Mouse (Mus musculus): ENCODE measurements around the gene Tgif2.
"Not testable (repeated sequence)": the region's sequence is repeated elsewhere in the genome, so short reads cannot be mapped to it uniquely, and the experiment has no call there.

Tgif2 gene

DNA sequence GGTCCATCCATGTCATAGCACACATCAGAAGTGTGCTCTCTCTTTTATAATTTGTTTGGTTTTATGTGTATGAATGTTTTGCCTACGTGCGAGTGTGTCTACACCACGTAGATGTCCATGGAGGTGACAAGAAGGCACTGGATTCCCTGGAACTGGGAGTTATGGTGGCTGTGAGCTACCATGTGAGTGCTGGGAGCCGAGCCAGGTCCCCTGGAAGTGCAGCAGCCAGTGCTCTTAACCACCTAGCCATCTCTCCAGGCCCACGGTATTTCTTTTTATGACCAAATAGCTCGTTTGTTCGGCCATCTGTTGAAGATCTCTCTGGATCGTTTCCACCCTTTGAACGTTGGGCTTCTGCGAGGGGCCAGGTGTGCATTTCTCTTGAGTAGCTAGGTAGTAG, 3.5 kb downstream of the Tgif2 start:
- DNase-seq (ENCODE audit: low read depth, low spot score): no peak

- peak; percentile 57 for DNase-seq (ENCODE audit: low read depth, low spot score)
Measured at GRCm38 (mm10) chr2:156844715-156845114, 4.9 kb downstream of the Tgif2 start.

DNA sequence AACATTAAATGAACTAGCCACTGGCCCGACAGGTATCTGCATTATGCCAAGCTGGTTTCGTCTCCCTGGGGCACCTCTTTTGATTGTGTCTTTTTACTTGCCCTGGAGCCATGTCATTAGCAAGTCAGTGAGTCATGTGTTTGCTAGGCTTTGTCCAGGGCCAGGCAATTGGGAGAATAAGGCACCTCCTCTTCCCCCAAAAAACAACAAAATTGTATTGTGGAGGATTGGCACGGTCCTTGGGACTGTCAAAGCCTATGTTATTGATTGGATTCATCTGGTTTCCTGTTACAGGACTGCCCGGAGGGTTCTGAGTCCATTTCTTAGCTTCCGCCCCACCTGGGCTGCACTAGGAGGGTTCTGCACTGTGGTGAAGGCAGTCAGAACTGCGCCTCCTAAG, 7.8 kb downstream of the Tgif2 start:
- DNase-seq (ENCODE audit: low read depth, low spot score): no peak

- no peak for DNase-seq (ENCODE audit: low read depth, low spot score)
Measured at GRCm38 (mm10) chr2:156848526-156849182, 8.8 kb downstream of the Tgif2 start.

DNA sequence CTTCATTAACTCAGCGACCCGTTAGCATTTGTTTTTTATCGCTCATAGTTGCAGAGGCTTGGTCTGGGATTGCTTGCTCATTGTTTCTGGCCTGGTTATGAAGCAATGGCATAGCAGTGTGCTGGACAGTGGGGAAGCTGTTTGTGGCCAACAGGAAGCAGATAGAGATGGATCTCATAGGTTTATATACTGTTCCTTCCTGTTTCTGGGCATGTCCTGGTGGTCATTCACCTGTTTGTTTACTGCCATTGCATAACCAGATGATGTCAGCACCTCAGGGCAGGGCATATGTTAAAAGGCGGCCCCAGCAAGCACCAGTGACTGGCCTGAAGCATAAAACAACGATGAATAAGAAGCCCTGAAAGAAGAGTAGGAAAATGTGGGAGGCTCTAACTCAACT, 10.7 kb downstream of the Tgif2 start:
- DNase-seq (ENCODE audit: low read depth, low spot score): no peak

GRCm38 (mm10) chr2:156853584-156853983, 13.8 kb downstream of the Tgif2 start:
- DNase-seq (ENCODE audit: low read depth, low spot score): not testable (repeated sequence)

GRCm38 (mm10) chr2:156853999-156854771, 14.4 kb downstream of the Tgif2 start:
- DNase-seq (ENCODE audit: low read depth, low spot score): not testable (repeated sequence)

GRCm38 (mm10) chr2:156856311-156856710, 16.5 kb downstream of the Tgif2 start:
- no peak for DNase-seq (ENCODE audit: low read depth, low spot score)

- DNase-seq (ENCODE audit: low read depth, low spot score): no peak
Measured at GRCm38 (mm10) chr2:156857385-156857791, 17.6 kb downstream of the Tgif2 start.

DNA sequence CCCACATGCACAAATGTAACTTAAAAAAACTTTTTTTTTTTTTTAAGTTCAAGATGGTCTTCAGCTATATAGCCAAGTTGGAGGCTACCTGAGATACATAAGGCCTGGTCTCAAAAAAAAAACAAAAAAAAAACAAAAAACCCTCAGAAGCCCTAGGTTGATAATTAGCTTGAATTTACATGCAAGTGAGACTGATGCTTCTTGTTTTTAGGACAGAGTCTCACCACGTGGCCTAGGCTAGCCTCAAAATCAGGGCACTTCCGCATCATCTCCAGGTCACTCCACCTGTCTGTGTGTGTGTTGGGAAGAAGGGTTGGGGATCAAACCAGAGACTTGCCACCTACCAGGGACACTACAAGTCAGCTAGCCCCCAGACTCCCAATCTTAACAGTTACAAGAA, 18.0 kb downstream of the Tgif2 start, which contains the start of gene 4930518I15Rik:
Gene 4930518I15Rik, minus strand, starts transcription at position 112 of the 400 bp plus-strand sequence.
- DNase-seq (ENCODE audit: low read depth, low spot score): no peak

- no peak for DNase-seq (ENCODE audit: low read depth, low spot score)
Measured at GRCm38 (mm10) chr2:156858671-156859070, 18.9 kb downstream of the Tgif2 start.

DNA sequence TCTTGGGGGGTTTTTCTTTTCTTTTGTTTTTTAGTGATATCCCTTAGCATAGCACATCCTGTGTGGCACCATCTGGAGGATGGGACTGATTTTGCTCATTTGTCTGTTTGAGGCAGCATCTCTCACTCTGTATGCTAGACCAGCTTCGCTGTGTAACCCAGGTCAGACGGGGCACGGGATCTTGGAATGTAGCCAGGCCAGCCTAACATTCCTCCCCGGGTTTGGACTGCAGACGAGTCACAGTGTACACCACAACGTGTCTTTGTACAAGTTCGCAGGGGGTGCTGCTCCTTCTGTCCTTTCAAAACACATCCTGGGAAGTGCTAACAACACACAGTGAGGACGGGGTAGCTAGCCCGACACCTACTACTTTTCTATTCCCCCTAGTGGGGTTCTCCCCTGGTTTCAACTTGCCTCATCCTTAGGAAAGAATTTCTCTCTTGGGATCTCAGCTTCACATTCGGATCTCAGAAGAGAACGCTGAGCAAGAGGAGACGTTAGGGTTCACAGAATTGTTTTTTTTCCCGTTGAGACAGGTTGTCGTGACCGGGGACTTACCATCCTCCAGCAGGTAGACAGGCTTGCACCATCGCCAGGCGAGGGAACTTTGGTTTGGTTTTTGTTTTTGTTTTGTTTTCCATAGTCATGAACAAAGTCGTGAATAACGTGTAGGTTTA, 22.4 kb downstream of the Tgif2 start:
- DNase-seq (ENCODE audit: low read depth, low spot score): peak; percentile 22

GRCm38 (mm10) chr2:156862772-156863486, 23.1 kb downstream of the Tgif2 start, which contains the start of gene Rab5if:
TSS of gene Rab5if (plus strand) at chr2:156863128.
- DNase-seq (ENCODE audit: low read depth, low spot score): peak; percentile 99

DNA sequence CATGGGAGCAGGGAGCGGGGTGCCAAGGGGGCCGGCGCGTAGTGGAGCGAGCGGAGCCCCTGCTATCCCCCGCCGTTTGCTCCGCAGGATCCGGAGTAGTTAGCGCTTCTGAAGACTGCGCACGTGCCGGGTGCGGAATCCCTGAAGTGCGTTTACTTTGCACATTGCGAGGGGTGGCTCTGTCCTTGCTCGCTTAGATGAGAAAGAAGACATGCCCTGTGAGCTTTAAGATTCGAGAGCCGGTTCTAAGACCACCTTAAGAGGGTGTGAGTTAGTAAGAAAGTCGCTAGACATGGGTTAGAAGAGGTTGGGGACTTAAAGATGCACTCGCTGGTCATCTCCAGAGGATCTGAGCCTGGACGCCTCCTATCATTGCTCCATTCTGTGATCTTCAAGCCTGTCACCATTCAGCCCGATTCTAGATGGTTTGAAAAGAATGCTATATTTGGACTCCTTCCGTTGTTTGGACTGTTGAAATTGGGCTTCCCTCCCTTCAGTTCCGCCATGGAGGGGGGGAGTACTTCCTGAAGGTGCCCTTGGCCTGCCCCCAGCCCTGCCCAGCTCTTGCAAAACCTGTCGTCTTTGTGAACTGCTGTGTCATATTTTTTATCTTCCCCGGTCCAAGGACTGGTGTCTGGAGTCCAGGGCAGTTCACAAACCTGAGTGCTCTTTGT, 23.8 kb downstream of the Tgif2 start:
- DNase-seq (ENCODE audit: low read depth, low spot score): peak; percentile 59

DNA sequence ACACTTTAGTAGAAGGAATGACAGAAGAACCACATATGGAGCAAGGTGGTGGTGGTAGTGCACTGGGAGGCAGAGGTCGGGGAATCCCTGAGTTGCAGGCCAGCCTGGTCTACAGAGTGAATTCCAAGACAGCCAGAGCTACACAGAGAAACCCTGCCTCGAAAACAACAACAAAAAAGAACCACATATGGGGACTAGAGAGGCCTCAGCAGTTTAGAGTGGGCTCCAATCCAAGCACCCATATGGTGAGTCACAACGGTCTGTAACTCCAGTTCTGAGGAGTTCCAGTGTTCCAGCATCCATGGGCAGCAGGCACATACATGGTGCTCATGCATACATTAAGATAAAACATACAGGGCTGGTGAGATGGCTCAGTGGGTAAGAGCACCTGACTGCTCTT, 24.7 kb downstream of the Tgif2 start:
- no peak for DNase-seq (ENCODE audit: low read depth, low spot score)

GRCm38 (mm10) chr2:156868994-156869393, 29.2 kb downstream of the Tgif2 start:
- DNase-seq (ENCODE audit: low read depth, low spot score): no peak

DNA sequence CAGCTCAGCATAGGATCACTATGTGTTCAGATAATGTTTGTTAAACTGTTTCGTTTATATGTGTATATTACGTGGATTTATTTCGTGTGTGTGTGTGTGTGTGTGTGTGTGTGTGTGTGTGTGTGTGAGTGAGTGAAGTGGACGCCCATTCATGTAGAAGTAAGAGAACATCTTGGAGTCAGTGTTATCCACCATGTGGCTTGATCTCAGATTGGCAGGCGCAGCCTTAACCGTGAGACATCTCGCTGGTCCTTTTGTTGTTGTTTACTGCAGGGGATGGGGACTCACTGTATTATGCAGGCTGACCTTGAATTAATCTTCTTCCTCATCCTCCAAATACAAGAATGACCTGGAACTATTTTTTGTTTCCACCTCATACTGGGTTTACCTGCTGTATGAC, 29.7 kb downstream of the Tgif2 start:
- no peak for DNase-seq (ENCODE audit: low read depth, low spot score)

DNA sequence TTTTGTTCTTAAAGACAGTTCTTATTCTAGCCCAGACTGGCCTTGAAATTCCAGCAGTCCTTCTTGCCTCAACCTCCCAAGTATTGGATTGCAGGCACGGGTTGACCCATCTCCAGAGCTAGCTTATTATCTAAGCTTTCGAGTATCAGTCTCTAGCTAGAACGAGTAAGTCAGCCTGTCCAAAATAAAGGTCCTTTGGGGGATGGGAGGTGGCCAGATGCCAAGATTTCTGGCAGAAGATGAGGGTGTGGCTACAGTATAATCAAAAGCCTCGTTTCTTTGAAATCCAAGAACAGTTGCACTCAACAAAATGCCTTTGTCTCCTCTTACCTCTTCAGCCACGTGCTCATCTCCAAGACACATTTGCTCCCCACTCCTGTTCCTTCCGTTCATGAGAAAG, 30.7 kb downstream of the Tgif2 start:
- DNase-seq (ENCODE audit: low read depth, low spot score): peak; percentile 69

DNA sequence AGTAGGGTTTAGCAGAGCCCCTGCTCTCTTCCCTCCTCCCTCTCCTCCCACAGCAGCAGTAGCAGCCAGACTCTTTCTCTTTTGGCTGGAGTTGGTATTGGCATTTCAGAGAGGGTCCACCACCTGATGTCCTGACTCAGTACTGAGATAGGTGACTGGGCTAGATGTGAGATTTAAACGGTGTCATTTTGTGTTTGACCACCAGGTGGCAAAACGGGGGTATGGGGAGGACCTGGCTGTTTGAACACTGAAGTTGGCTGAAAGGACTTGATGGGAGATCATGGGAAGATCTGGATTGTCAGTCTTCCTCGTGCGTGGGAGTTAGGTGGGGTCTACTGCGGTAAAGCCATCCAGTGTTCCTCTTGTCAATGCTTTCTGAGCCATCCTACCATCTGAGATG, 33.8 kb downstream of the Tgif2 start:
- DNase-seq (ENCODE audit: low read depth, low spot score): peak; percentile 74

- DNase-seq (ENCODE audit: low read depth, low spot score): no peak
Measured at GRCm38 (mm10) chr2:156874047-156874759, 34.4 kb downstream of the Tgif2 start.
